ENCODE assay signal across 15 mouse cellular contexts in the genomic region with DNA sequence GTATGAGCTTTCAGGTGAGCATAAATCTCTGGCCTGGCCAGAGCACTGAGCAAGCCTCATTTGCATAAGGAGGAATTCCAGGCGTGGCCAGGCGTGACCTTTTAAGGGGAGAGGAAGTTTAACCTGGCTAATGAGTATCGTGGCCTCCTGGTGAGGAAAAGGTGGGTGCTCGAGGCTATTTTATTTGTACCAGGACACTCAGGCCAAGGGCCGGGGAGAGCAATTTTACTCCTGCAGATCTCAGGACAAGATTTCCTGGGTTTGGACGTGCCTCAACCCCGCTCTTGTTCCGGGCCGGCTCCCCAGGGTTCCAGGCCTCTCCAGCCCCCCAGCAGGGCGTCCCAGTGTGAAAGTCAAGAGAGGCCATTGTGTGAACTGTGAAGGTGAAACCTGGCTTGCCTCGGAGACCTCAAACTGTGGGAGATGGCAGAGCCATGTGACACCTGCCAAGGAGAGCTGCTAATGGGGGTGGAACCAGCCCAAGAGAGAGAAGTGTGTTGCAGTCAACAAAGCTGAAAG. TPM values are rescaled to one million over a fixed set of nuclear protein-coding genes. Genes with fewer than 3 reads are reported as not detected.
DNase-seq lines count a peak whose midpoint lies in the region; ATAC-seq and TF ChIP-seq lines count a peak whose summit lies in the region.
"Had no signal": no experiment of that assay in that cellular context is flagged by ENCODE, and none has a peak within 500 bp of the region (broad histone marks: within the 10 kb centered on the region; RNA-seq: fewer than 3 reads in every experiment).

No protein-coding gene starts in this region.

- no peaks in the 10 kb centered on the region for H3K36me3 ChIP-seq in forebrain, embryonic 11.5 days (ENCODE audit: control insufficient read depth, insufficient read depth, low read length)
- no peaks in the 10 kb centered on the region for H3K36me3 ChIP-seq in forebrain, embryonic 12.5 days (replicated peaks)
- H3K36me3 ChIP-seq in ES-Bruce4 (ENCODE audit: control insufficient read depth, insufficient read depth, low read length, poor library complexity, severe bottlenecking), result no peaks in the 10 kb centered on the region
- no peaks in the 10 kb centered on the region for H3K36me3 ChIP-seq in lung, embryonic 15.5 days
- no peaks in the 10 kb centered on the region for H3K36me3 ChIP-seq in liver, postnatal 0 days (replicated peaks; ENCODE audit: insufficient read depth, low read length)
- H3K36me3 ChIP-seq in heart, embryonic 11.5 days (ENCODE audit: control insufficient read depth, insufficient read depth, low read length), result no peaks in the 10 kb centered on the region
- H3K36me3 ChIP-seq: heart, embryonic 12.5 days; hindbrain, embryonic 12.5 days had no signal

- TF ChIP-seq CTCF in ES-Bruce4 (IDR thresholded peaks at IDR 0.05; ENCODE audit: low read depth, low read length), result no peak
- TF ChIP-seq CTCF in liver, postnatal 0 days (IDR thresholded peaks at IDR 0.05; ENCODE audit: low read depth), result no peak

- no peak overlapping the region for H3K4me3 ChIP-seq in forebrain, embryonic 11.5 days (ENCODE audit: low read depth, low read length)
- no peak overlapping the region for H3K4me3 ChIP-seq in forebrain, embryonic 12.5 days (replicated peaks)
- no peak overlapping the region for H3K4me3 ChIP-seq in ES-Bruce4 (ENCODE audit: low read depth, low read length)
- no peak overlapping the region for H3K4me3 ChIP-seq in lung, embryonic 15.5 days
- H3K4me3 ChIP-seq in liver, postnatal 0 days (ENCODE audit: low read depth, low read length), result no peak overlapping the region
- no peak overlapping the region for H3K4me3 ChIP-seq in heart, embryonic 11.5 days (ENCODE audit: low read depth, low read length)
- H3K4me3 ChIP-seq: heart, embryonic 12.5 days; hindbrain, embryonic 12.5 days; myocyte had no signal

- H3K4me1 ChIP-seq in forebrain, embryonic 11.5 days (replicated peaks; ENCODE audit: control insufficient read depth, insufficient read depth, low read length), result peaks cover 12% of the 10 kb centered on the region
- peaks cover 16% of the 10 kb centered on the region for H3K4me1 ChIP-seq in forebrain, embryonic 12.5 days
- H3K4me1 ChIP-seq in ES-Bruce4 (ENCODE audit: control insufficient read depth, insufficient read depth, low read length), result peaks cover 12% of the 10 kb centered on the region
- H3K4me1 ChIP-seq in lung, embryonic 15.5 days, result peaks cover 37% of the 10 kb centered on the region
- no peaks in the 10 kb centered on the region for H3K4me1 ChIP-seq in liver, postnatal 0 days (ENCODE audit: insufficient read depth)
- H3K4me1 ChIP-seq in heart, embryonic 11.5 days (ENCODE audit: control insufficient read depth, insufficient read depth, low read length), result peaks cover 32% of the 10 kb centered on the region

- peak; percentile 93 for TF ChIP-seq EP300 in ES-Bruce4 (IDR thresholded peaks at IDR 0.05; ENCODE audit: insufficient read depth, low read depth, low read length)
- TF ChIP-seq EP300 in liver, postnatal 0 days (IDR thresholded peaks at IDR 0.05; ENCODE audit: low read depth), result no peak

- no peak overlapping the region for H3K9ac ChIP-seq in forebrain, embryonic 11.5 days (ENCODE audit: low read length)
- no peak overlapping the region for H3K9ac ChIP-seq in forebrain, embryonic 12.5 days
- no peak overlapping the region for H3K9ac ChIP-seq in ES-Bruce4 (ENCODE audit: low read depth, poor library complexity, severe bottlenecking)
- H3K9ac ChIP-seq in lung, embryonic 15.5 days, result no peak overlapping the region
- no peak overlapping the region for H3K9ac ChIP-seq in liver, postnatal 0 days (replicated peaks)
- H3K9ac ChIP-seq in heart, embryonic 11.5 days (ENCODE audit: low read depth, low read length), result no peak overlapping the region
- H3K9ac ChIP-seq: heart, embryonic 12.5 days; hindbrain, embryonic 12.5 days had no signal

- no peaks in the 10 kb centered on the region for H3K9me3 ChIP-seq in forebrain, embryonic 11.5 days (ENCODE audit: control insufficient read depth, low read length)
- no peaks in the 10 kb centered on the region for H3K9me3 ChIP-seq in forebrain, embryonic 12.5 days
- no peaks in the 10 kb centered on the region for H3K9me3 ChIP-seq in ES-Bruce4 (replicated peaks; ENCODE audit: control insufficient read depth, insufficient read depth, low read length, poor library complexity, severe bottlenecking)
- no peaks in the 10 kb centered on the region for H3K9me3 ChIP-seq in lung, embryonic 15.5 days
- H3K9me3 ChIP-seq in liver, postnatal 0 days (ENCODE audit: low read length), result no peaks in the 10 kb centered on the region
- no peaks in the 10 kb centered on the region for H3K9me3 ChIP-seq in heart, embryonic 11.5 days (replicated peaks; ENCODE audit: control insufficient read depth, low read length)
- H3K9me3 ChIP-seq: hindbrain, embryonic 12.5 days had no signal

- H3K4me2 ChIP-seq in forebrain, embryonic 11.5 days (ENCODE audit: low read depth, low read length, severe bottlenecking), result no peak overlapping the region
- no peak overlapping the region for H3K4me2 ChIP-seq in forebrain, embryonic 12.5 days
- H3K4me2 ChIP-seq in lung, embryonic 15.5 days, result no peak overlapping the region
- no peak overlapping the region for H3K4me2 ChIP-seq in liver, postnatal 0 days (ENCODE audit: low read depth, low read length)
- H3K4me2 ChIP-seq in heart, embryonic 11.5 days, result no peak overlapping the region
- H3K4me2 ChIP-seq: heart, embryonic 12.5 days; hindbrain, embryonic 12.5 days had no signal

- ATAC-seq in forebrain, embryonic 11.5 days (replicated peaks; ENCODE audit: low FRiP score), result no peak
- ATAC-seq in forebrain, embryonic 12.5 days (ENCODE audit: low FRiP score), result no peak
- ATAC-seq in lung, embryonic 15.5 days (ENCODE audit: borderline replicate concordance, extremely low read depth, low FRiP score, low TSS enrichment), result no peak
- ATAC-seq in liver, postnatal 0 days, result no peak
- no peak for ATAC-seq in heart, embryonic 11.5 days (replicated peaks; ENCODE audit: insufficient number of reproducible peaks, low FRiP score, low TSS enrichment)

- 27% methylated on average over 11 of the region's 11 CpGs for WGBS in forebrain, embryonic 11.5 days
- 18% methylated on average over 11 of the region's 11 CpGs for WGBS in forebrain, embryonic 12.5 days
- WGBS in lung, embryonic 15.5 days, result 39% methylated on average over 11 of the region's 11 CpGs
- 63% methylated on average over 11 of the region's 11 CpGs for WGBS in liver, postnatal 0 days (ENCODE audit: insufficient replicate concordance)
- 34% methylated on average over 11 of the region's 11 CpGs for WGBS in heart, embryonic 11.5 days (ENCODE audit: insufficient replicate concordance)

- H3K27me3 ChIP-seq in forebrain, embryonic 11.5 days (ENCODE audit: control insufficient read depth, insufficient read depth, low read length), result no peaks in the 10 kb centered on the region
- H3K27me3 ChIP-seq in forebrain, embryonic 12.5 days, result no peaks in the 10 kb centered on the region
- H3K27me3 ChIP-seq in ES-Bruce4 (ENCODE audit: control insufficient read depth, insufficient read depth, low read length, poor library complexity, severe bottlenecking), result no peaks in the 10 kb centered on the region
- no peaks in the 10 kb centered on the region for H3K27me3 ChIP-seq in lung, embryonic 15.5 days
- no peaks in the 10 kb centered on the region for H3K27me3 ChIP-seq in liver, postnatal 0 days (ENCODE audit: insufficient read depth, low read length)
- no peaks in the 10 kb centered on the region for H3K27me3 ChIP-seq in heart, embryonic 11.5 days (ENCODE audit: control insufficient read depth, insufficient read depth, low read length)
- H3K27me3 ChIP-seq: heart, embryonic 12.5 days; hindbrain, embryonic 12.5 days had no signal

- peak; percentile 26 for DNase-seq in forebrain, embryonic 11.5 days (ENCODE audit: low spot score)
- peak; percentile 81 to 87 for DNase-seq in kidney, adult 8-10 months
- no peak for DNase-seq in liver, postnatal 0 days
- no peak for DNase-seq in left cerebral cortex, adult 11 months (ENCODE audit: low spot score)
- DNase-seq: adrenal gland, postnatal 36 days; cerebellum, adult 11 months; embryo, embryonic 11 days; layer of hippocampus, adult 9-11 months had no signal

- no peak overlapping the region for H3K27ac ChIP-seq in forebrain, embryonic 11.5 days (ENCODE audit: low read depth, low read length)
- H3K27ac ChIP-seq in forebrain, embryonic 12.5 days, result no peak overlapping the region
- peak overlapping the region; percentile 99 for H3K27ac ChIP-seq in ES-Bruce4 (ENCODE audit: insufficient read depth, low read length)
- H3K27ac ChIP-seq in lung, embryonic 15.5 days, result peak overlapping the region; percentile 71
- no peak overlapping the region for H3K27ac ChIP-seq in liver, postnatal 0 days (ENCODE audit: low read depth)
- no peak overlapping the region for H3K27ac ChIP-seq in heart, embryonic 11.5 days (ENCODE audit: low read depth, low read length)
- H3K27ac ChIP-seq: hindbrain, embryonic 12.5 days had no signal

- TF ChIP-seq POLR2A in ES-Bruce4 (IDR thresholded peaks at IDR 0.05; ENCODE audit: insufficient read depth, low read length), result no peak

RNA-seq across cellular contexts. Expression of a gene that starts 54.3 kb away (rescaled TPM):
- 14.9 and 17.3 TPM in 2 replicates for polyA plus RNA-seq in forebrain, embryonic 11.5 days (2014; fragmentation: Nextera tagmentation; extraction: Ambion mirVana)
- polyA plus RNA-seq in forebrain, embryonic 12.5 days (2016; fragmentation: Nextera tagmentation; extraction: Ambion mirVana), result 5.1 and 8.4 TPM in 2 replicates
- polyA plus RNA-seq in ES-Bruce4 (2011; ENCODE audit: insufficient read depth, insufficient read length, low read depth, missing spikeins), result 75.6 and 79.2 TPM in 2 replicates
- 11.7 and 12.7 TPM in 2 replicates for polyA plus RNA-seq in lung, embryonic 15.5 days (2015; fragmentation: Nextera tagmentation; extraction: Ambion mirVana)
- polyA plus RNA-seq in liver, postnatal 0 days (2015; fragmentation: Nextera tagmentation; extraction: Ambion mirVana), result 12.8 and 13.3 TPM in 2 replicates
- 10.2 and 12.6 TPM in 2 replicates for polyA plus RNA-seq in heart, embryonic 11.5 days (2014; fragmentation: Nextera tagmentation; extraction: Ambion mirVana)

Comparison
In these comparisons a context has a peak if more than half of its experiments do, and no peak if none do; other contexts are left out.
1. DNase-seq: peak in forebrain, embryonic 11.5 days (single experiment) and kidney, adult 8-10 months (2 of 2); none in liver, postnatal 0 days (single experiment) and left cerebral cortex, adult 11 months (single experiment).
2. H3K27ac ChIP-seq: peak in ES-Bruce4 (single experiment) and lung, embryonic 15.5 days (single experiment); none in forebrain, embryonic 11.5 days (single experiment), forebrain, embryonic 12.5 days (single experiment), liver, postnatal 0 days (single experiment) and heart, embryonic 11.5 days (single experiment).